Mouse (Mus musculus) megakaryocyte, embryonic 14.5 days (primary cell): ENCODE results near the gene Sh3bp4.

Experiments used
- FLI1 ChIP-seq: IDR thresholded peaks from 2 replicates; pipeline ENCODE4 v1.6.1; 2012; ENCODE audit warnings: low read length, inconsistent platforms, mixed read lengths
- GATA1 ChIP-seq: IDR thresholded peaks from 3 replicates; pipeline ENCODE4 v1.6.1; 2012; ENCODE audit warnings: mixed read lengths, low read length, inconsistent platforms, borderline replicate concordance

DNA sequence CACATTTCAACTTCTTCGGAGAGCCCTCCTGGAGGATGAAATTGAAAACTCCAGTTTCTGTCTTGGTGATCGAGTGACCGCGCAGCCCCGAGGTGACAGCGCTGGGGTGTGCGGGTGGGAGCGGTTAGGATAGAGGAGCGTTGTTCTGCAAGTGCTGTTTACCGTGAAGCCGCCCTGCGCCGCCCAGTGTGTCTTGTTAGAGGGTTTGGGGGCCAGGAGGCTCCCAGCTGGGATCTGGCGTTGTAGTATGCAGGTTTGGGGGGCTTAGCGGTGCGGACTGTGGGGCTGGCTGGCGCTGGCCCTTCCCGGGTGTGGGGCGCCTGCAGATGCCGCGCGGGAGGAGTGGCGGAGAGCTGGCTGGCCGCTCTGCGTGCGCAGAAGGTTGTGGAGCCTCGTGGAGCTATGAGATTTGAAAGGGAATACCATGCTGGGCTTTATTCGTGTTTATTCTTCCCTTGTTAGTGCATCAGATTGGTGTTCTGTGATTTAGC is 701 bp downstream of the Sh3bp4 start:
- TF ChIP-seq GATA1 (no peak), FLI1 (no peak)
